ENCODE assay signal across 17 mouse cellular contexts in genomic region chr2:82051635-82052034, GRCm38 (mm10). TPM values are rescaled to one million over a fixed set of nuclear protein-coding genes. Genes with fewer than 3 reads are reported as not detected.
DNase-seq lines count a peak whose midpoint lies in the region; ATAC-seq and TF ChIP-seq lines count a peak whose summit lies in the region.
"Had no signal": no experiment of that assay in that cellular context is flagged by ENCODE, and none has a peak within 500 bp of the region (broad histone marks: within the 10 kb centered on the region; RNA-seq: fewer than 3 reads in every experiment).

No protein-coding gene starts in this region.

- H3K9me3 ChIP-seq in hindbrain, embryonic 13.5 days, result no peaks in the 10 kb centered on the region
- no peaks in the 10 kb centered on the region for H3K9me3 ChIP-seq in hindbrain, embryonic 11.5 days (ENCODE audit: control insufficient read depth, low read length)
- H3K9me3 ChIP-seq in midbrain, embryonic 15.5 days, result no peaks in the 10 kb centered on the region
- H3K9me3 ChIP-seq: limb, embryonic 12.5 days; liver, embryonic 13.5 days; lung, embryonic 15.5 days; neural tube, embryonic 12.5 days had no signal

- no peak for TF ChIP-seq CTCF in brain, embryonic 14.5 days (IDR thresholded peaks at IDR 0.05; ENCODE audit: borderline replicate concordance, extremely low read depth, insufficient read depth, insufficient read length)

- H3K27ac ChIP-seq in hindbrain, embryonic 13.5 days, result no peak overlapping the region
- H3K27ac ChIP-seq in hindbrain, embryonic 11.5 days (ENCODE audit: low read depth, low read length), result no peak overlapping the region
- peak overlapping the region; percentile 95; the same call in 1 of the 2 replicates for H3K27ac ChIP-seq in midbrain, embryonic 15.5 days
- H3K27ac ChIP-seq: limb, embryonic 12.5 days; liver, embryonic 13.5 days; lung, embryonic 15.5 days; macrophage; neural tube, embryonic 12.5 days had no signal

- no peak overlapping the region for H3K9ac ChIP-seq in hindbrain, embryonic 13.5 days
- no peak overlapping the region for H3K9ac ChIP-seq in hindbrain, embryonic 11.5 days (ENCODE audit: low read depth, low read length)
- no peak overlapping the region for H3K9ac ChIP-seq in midbrain, embryonic 15.5 days
- H3K9ac ChIP-seq: limb, embryonic 12.5 days; liver, embryonic 13.5 days; lung, embryonic 15.5 days; neural tube, embryonic 12.5 days had no signal

- H3K4me1 ChIP-seq in hindbrain, embryonic 13.5 days (replicated peaks), result peaks cover 17% of the 10 kb centered on the region
- H3K4me1 ChIP-seq in hindbrain, embryonic 11.5 days (replicated peaks; ENCODE audit: control insufficient read depth, insufficient read depth, low read length), result no peaks in the 10 kb centered on the region
- peaks cover 17% of the 10 kb centered on the region for H3K4me1 ChIP-seq in midbrain, embryonic 15.5 days
- H3K4me1 ChIP-seq: liver, embryonic 13.5 days had no signal

- DNase-seq in hindbrain, embryonic 11.5 days (ENCODE audit: low spot score), result no peak
- peak; percentile 44 for DNase-seq in brain, adult 2 months (ENCODE audit: low read depth, low spot score)
- peak; percentile 29 for DNase-seq in brain, embryonic 14.5 days (ENCODE audit: low read depth)
- no peak for DNase-seq in c-Kit-positive CD71-positive TER-119-positive erythroid progenitor cells, embryonic 14.5 days (ENCODE audit: low spot score)
- no peak for DNase-seq in adrenal gland, postnatal 4 days (ENCODE audit: low spot score in 2 of 2)
- DNase-seq: adrenal gland, postnatal 25 days; heart, postnatal 4 days; liver, embryonic 13.5 days; thymus, adult 2 months had no signal

- H3K27me3 ChIP-seq in hindbrain, embryonic 13.5 days, result no peaks in the 10 kb centered on the region
- H3K27me3 ChIP-seq in hindbrain, embryonic 11.5 days (ENCODE audit: control insufficient read depth, insufficient read depth, low read length), result peaks cover 7% of the 10 kb centered on the region; the same call in 1 of the 2 replicates
- no peaks in the 10 kb centered on the region for H3K27me3 ChIP-seq in midbrain, embryonic 15.5 days (replicated peaks)

- H3K36me3 ChIP-seq in hindbrain, embryonic 13.5 days, result no peaks in the 10 kb centered on the region
- H3K36me3 ChIP-seq in hindbrain, embryonic 11.5 days (ENCODE audit: control insufficient read depth, insufficient read depth, low read length), result no peaks in the 10 kb centered on the region
- H3K36me3 ChIP-seq in midbrain, embryonic 15.5 days (replicated peaks), result no peaks in the 10 kb centered on the region
- H3K36me3 ChIP-seq: limb, embryonic 12.5 days; liver, embryonic 13.5 days; lung, embryonic 15.5 days; neural tube, embryonic 12.5 days had no signal

- peak overlapping the region; percentile 82 for H3K4me3 ChIP-seq in hindbrain, embryonic 13.5 days
- H3K4me3 ChIP-seq in hindbrain, embryonic 11.5 days (ENCODE audit: low read depth, low read length), result no peak overlapping the region
- peak overlapping the region; percentile 87 for H3K4me3 ChIP-seq in midbrain, embryonic 15.5 days
- H3K4me3 ChIP-seq: liver, embryonic 13.5 days had no signal

- 70% methylated on average over 4 of the region's 4 CpGs for WGBS in hindbrain, embryonic 13.5 days
- 74% methylated on average over 4 of the region's 4 CpGs for WGBS in hindbrain, embryonic 11.5 days
- WGBS in midbrain, embryonic 15.5 days, result 66% methylated on average over 4 of the region's 4 CpGs

- TF ChIP-seq POLR2A in brain, embryonic 14.5 days (IDR thresholded peaks at IDR 0.05; ENCODE audit: borderline replicate concordance, extremely low read depth, insufficient read depth, insufficient read length, poor library complexity, severe bottlenecking), result no peak

- no peak for ATAC-seq in hindbrain, embryonic 13.5 days (ENCODE audit: low FRiP score)
- no peak for ATAC-seq in hindbrain, embryonic 11.5 days (ENCODE audit: low FRiP score)
- no peak for ATAC-seq in midbrain, embryonic 15.5 days (replicated peaks)
- ATAC-seq: intestine, postnatal 0 days had no signal

- peak overlapping the region; percentile 73 for H3K4me2 ChIP-seq in hindbrain, embryonic 13.5 days
- no peak overlapping the region for H3K4me2 ChIP-seq in hindbrain, embryonic 11.5 days (replicated peaks; ENCODE audit: low read depth, low read length)
- H3K4me2 ChIP-seq in midbrain, embryonic 15.5 days, result peak overlapping the region; percentile 60
- H3K4me2 ChIP-seq: liver, embryonic 13.5 days had no signal

RNA-seq across cellular contexts. Expression of gene Zfp804a, which starts 1.4 kb away (rescaled TPM):
- polyA plus RNA-seq in hindbrain, embryonic 13.5 days (2015; fragmentation: Nextera tagmentation; extraction: Ambion mirVana), result 11.4 and 11.9 TPM in 2 replicates
- 2.9 and 3.5 TPM in 2 replicates for polyA plus RNA-seq in hindbrain, embryonic 11.5 days (2014; fragmentation: Nextera tagmentation; extraction: Ambion mirVana)
- polyA plus RNA-seq in brain, embryonic 14.5 days (2012; rRNA removed), result 7.5 and 12.4 TPM in 2 replicates
- polyA plus RNA-seq in midbrain, embryonic 15.5 days (2015; fragmentation: Nextera tagmentation; extraction: Ambion mirVana), result 8.3 and 9.7 TPM in 2 replicates
- total RNA-seq in adrenal gland, postnatal 4 days (2021), result 1 to 10 TPM; 1.6 to 2.9 TPM
- total RNA-seq: granulocyte monocyte progenitor cell, adult 5-6 weeks had no signal
- polyA plus RNA-seq: macrophage; thymus, adult 2 months had no signal

Comparison
In these comparisons a context has a peak if more than half of its experiments do, and no peak if none do; other contexts are left out.
1. DNase-seq: peak in brain, adult 2 months (single experiment) and brain, embryonic 14.5 days (single experiment); none in hindbrain, embryonic 11.5 days (single experiment), c-Kit-positive CD71-positive TER-119-positive erythroid progenitor cells, embryonic 14.5 days (single experiment) and adrenal gland, postnatal 4 days (0 of 2).